Mouse (Mus musculus) kidney, postnatal 0 days (tissue): ENCODE measurements around the gene Epha3. TPM values are rescaled to one million over a fixed set of nuclear protein-coding genes. Genes with fewer than 3 reads are reported as not detected.

Source experiments
- ATAC-seq: fragments of 200-750 bp; cut with Nextera tagmentation; replicated peaks from 2 replicates; pipeline ENCODE4 v1.8.0; 2017; ENCODE audit warnings: low read depth, moderate number of reproducible peaks, moderate TSS enrichment, moderate library complexity; ENCODE audit not compliant: low FRiP score
- DNase-seq: peaks from one replicate; pipeline ENCODE4 v3.0.0-alpha.2; 2016; ENCODE audit warnings: low spot score
- H3K27ac ChIP-seq: fragments of 300-500 bp; sonication (generic); 2 replicates; pipeline ENCODE4 v1.5.1; 2014; ENCODE audit warnings: mild to moderate bottlenecking
- H3K27me3 ChIP-seq: fragments of 300-500 bp; sonication (generic); 2 replicates; pipeline ENCODE4 v1.6.1; 2014; ENCODE audit warnings: low read length, mixed read lengths; ENCODE audit not compliant: insufficient read depth
- H3K36me3 ChIP-seq: fragments of 300-500 bp; sonication (generic); 2 replicates; pipeline ENCODE4 v1.6.1; 2014; ENCODE audit warnings: low read length, mixed read lengths; ENCODE audit not compliant: insufficient read depth
- H3K4me1 ChIP-seq: fragments of 300-500 bp; sonication (generic); replicated peaks from 2 replicates; pipeline ENCODE4 v1.6.1; 2014; ENCODE audit warnings: antibody characterized with exemption, low read length, mixed read lengths; ENCODE audit not compliant: insufficient read depth
- H3K4me2 ChIP-seq: fragments of 300-500 bp; sonication (generic); 2 replicates; pipeline ENCODE4 v1.6.1; 2014; ENCODE audit warnings: mild to moderate bottlenecking, low read length, moderate library complexity, mixed read lengths
- H3K4me3 ChIP-seq: fragments of 300-500 bp; sonication (generic); replicated peaks from 2 replicates; pipeline ENCODE4 v1.5.1; 2014; ENCODE audit warnings: low read depth, low read length
- H3K9ac ChIP-seq: fragments of 300-500 bp; sonication (generic); 2 replicates; pipeline ENCODE4 v1.6.1; 2014; ENCODE audit warnings: low read depth, low read length
- H3K9me3 ChIP-seq: fragments of 300-500 bp; sonication (generic); replicated peaks from 2 replicates; pipeline ENCODE4 v1.6.1; 2016; ENCODE audit warnings: low read length, inconsistent platforms, mixed read lengths
- CTCF ChIP-seq: IDR thresholded peaks from 2 replicates; pipeline ENCODE4 v1.5.1; 2016; ENCODE audit warnings: antibody characterized with exemption, low read depth, mild to moderate bottlenecking, moderate library complexity
- WGBS: fragments of 180-500 bp; shearing (Covaris S2); extraction: QIAGEN DNeasy Blood & Tissue Kit; methylation state at CpG from one replicate; pipeline ENCODE4 v1.1.7; 2014; 5-methylcytosine and 5-hydroxymethylcytosine counted together
- polyA plus RNA-seq: library from polyadenylated mRNA; unstranded; fragments of >200 nt; fragmentation: Nextera tagmentation; extraction: Ambion mirVana; gene quantifications from 2 replicates; pipeline ENCODE4 v1.2.1, GENCODE M21; 2015

Epha3 gene
- polyA plus RNA-seq, 1 experiment from 2014 or later: 7.7 TPM

DNA sequence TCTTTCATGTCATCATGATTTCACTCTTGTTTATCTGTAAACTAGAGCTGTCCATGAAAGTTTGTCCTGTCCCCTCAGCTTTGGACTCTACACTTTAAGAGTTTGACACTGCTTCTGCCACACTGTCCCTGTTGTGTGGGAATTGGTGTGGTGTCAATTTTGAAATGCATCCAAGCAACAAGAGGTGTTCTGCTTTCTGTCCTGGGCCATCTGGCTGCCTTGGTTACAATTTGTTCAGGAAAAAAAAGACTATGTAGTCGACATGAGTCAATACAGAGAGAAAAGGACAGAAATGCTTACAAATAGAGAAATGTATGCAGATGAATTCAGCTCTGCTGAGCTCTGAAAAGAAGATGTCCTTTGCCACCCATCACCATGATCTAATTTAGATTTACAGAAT is 47.3 kb downstream of the Epha3 start:
- Histone ChIP-seq H3K9me3 (no peaks in the 10 kb centered on the region), H3K4me2 (no peak overlapping the region), H3K36me3 (no peaks in the 10 kb centered on the region), H3K4me3 (no peak overlapping the region), H3K27ac (no peak overlapping the region), H3K4me1 (no peaks in the 10 kb centered on the region), H3K9ac (no peak overlapping the region), H3K27me3 (no peaks in the 10 kb centered on the region)
- no peak for ATAC-seq
- no peak for DNase-seq
- TF ChIP-seq CTCF: no peak
- 47% methylated on average over 1 of the region's 1 CpGs for WGBS

DNA sequence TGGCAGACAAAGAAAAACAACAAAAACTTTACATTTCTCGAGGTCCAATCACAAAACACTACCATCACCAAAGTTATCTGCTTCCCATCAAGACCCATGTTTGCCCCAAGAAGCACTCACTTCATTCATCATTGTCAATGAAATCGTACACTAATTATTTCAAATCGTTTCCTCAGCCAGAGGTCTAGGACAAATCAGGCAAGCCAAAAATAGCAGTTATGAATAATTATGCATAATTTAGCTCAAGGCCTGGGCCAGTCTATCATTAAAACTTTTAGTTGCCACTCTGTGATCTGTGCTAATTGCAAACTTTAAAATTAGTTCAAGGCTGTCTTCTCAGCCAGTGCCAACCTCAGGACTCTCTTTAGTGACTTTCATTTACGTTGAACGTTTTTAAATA is 54.1 kb downstream of the Epha3 start:
- no peaks in the 10 kb centered on the region for H3K4me1 ChIP-seq
- no peak for TF ChIP-seq CTCF
- no peak overlapping the region for H3K4me2 ChIP-seq
- no peak overlapping the region for H3K4me3 ChIP-seq
- H3K9me3 ChIP-seq: no peaks in the 10 kb centered on the region
- no peaks in the 10 kb centered on the region for H3K27me3 ChIP-seq
- H3K9ac ChIP-seq: no peak overlapping the region
- no peak for ATAC-seq
- no peak for DNase-seq
- no peaks in the 10 kb centered on the region for H3K36me3 ChIP-seq
- 69% methylated on average over 5 of the region's 5 CpGs for WGBS
- no peak overlapping the region for H3K27ac ChIP-seq

DNA sequence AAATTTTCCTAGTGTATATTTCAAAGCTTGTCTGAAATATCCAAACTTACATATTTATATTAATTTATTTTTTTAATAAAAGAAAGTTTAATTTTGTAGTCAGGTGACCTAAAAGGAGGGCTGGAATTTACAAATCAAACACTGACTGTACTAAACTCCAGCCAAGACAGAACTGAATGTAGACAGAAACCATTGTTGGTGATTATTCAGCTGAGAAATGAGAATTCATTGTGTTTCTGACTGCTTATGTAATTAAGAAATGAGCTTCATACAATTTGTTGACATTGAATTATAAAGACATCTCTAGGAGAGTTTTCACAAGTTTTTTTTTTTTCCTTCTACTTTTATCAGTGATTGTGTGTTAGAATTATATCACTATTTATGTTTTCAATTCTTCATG is 55.0 kb downstream of the Epha3 start:
- DNase-seq: no peak
- TF ChIP-seq CTCF: no peak
- Histone ChIP-seq H3K27me3 (no peaks in the 10 kb centered on the region), H3K36me3 (no peaks in the 10 kb centered on the region), H3K4me2 (no peak overlapping the region), H3K4me1 (no peaks in the 10 kb centered on the region), H3K9ac (no peak overlapping the region), H3K9me3 (no peaks in the 10 kb centered on the region), H3K27ac (no peak overlapping the region), H3K4me3 (no peak overlapping the region)
- ATAC-seq: no peak

DNA sequence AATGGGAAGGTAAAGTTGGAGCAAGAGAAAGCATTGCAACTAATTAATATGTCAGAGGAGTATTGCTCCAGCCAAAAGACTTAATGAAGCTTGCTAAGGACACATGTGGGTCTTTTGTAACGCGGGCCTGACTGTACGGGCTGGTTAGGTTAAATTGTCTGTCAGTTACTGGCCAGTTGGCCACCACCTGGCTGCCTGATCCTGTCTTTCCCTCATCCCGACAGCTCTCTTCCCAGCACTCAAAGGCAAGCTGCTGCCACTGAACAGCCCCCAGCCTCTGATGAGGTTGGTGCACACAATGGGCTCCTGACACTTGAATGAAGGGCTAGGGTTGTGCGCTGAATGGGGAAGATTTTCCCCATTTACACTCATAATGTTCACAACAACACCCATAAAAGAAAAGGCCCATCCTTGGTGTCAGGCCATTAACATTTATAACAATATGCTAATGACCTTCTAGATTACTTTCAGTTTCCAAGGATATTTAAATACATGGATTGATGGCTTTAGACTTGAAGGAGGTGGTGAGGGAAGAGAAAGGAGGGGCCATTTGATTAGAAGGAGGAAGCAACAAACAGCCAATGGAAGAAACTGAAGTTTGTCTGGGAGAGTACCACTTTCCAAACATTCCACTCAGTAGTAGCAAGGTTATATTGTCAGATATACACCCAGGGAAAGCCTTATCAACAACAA is 57.4 kb downstream of the Epha3 start:
- H3K4me2 ChIP-seq: no peak overlapping the region
- H3K4me3 ChIP-seq: no peak overlapping the region
- H3K27me3 ChIP-seq: no peaks in the 10 kb centered on the region
- no peaks in the 10 kb centered on the region for H3K36me3 ChIP-seq
- ATAC-seq (no peak), DNase-seq (no peak)
- TF ChIP-seq CTCF: no peak
- no peak overlapping the region for H3K27ac ChIP-seq
- 57% methylated on average over 5 of the region's 5 CpGs for WGBS
- H3K4me1 ChIP-seq: no peaks in the 10 kb centered on the region
- no peak overlapping the region for H3K9ac ChIP-seq
- H3K9me3 ChIP-seq: no peaks in the 10 kb centered on the region

DNA sequence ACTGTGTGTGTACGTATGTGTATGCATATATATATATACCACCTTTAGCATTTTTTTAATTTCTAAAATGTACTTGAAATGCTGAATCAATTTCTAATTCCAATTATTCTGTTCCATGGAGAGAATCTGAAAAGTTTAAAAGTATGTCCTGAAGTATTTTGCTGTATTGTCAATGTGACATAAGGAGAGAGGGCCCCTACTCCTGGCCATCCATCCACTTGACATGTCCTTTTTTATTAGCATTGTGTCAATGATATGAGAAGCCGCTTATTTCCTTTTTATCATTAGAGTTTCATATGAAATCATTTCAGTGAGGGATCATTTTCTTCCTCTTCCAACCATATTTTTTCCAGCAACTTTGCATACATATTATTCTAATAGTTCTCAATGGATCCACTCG is 58.0 kb downstream of the Epha3 start:
- Histone ChIP-seq H3K36me3 (no peaks in the 10 kb centered on the region), H3K27me3 (no peaks in the 10 kb centered on the region), H3K9me3 (no peaks in the 10 kb centered on the region), H3K4me1 (no peaks in the 10 kb centered on the region), H3K27ac (no peak overlapping the region), H3K4me3 (no peak overlapping the region), H3K9ac (no peak overlapping the region), H3K4me2 (no peak overlapping the region)
- TF ChIP-seq CTCF: no peak
- no peak for DNase-seq
- no peak for ATAC-seq
- WGBS: 92% methylated on average over 3 of the region's 3 CpGs

DNA sequence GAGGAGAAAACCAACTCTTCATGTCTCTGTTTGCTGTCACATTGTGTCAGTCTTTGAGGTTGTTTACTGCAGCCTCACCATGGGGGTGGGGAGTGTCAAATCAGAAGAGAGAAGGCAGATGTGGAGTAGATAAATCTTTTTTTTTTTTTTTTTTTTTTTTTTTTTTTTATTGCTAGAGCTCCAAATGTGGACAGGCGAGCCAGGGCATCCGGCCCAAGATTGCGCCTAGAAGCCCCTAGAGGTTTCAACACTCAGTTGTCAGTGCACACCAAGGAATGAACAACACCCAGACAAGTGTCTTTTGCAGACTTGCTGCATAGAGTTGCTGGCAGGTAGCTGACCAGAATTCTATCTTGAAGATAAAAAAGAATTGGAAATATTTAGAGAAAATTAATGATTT is 62.5 kb downstream of the Epha3 start:
- Histone ChIP-seq H3K4me2 (no peak overlapping the region), H3K9ac (no peak overlapping the region), H3K4me1 (no peaks in the 10 kb centered on the region), H3K27ac (no peak overlapping the region), H3K4me3 (no peak overlapping the region), H3K27me3 (no peaks in the 10 kb centered on the region), H3K9me3 (no peaks in the 10 kb centered on the region), H3K36me3 (no peaks in the 10 kb centered on the region)
- TF ChIP-seq CTCF: no peak
- DNase-seq (no peak), ATAC-seq (no peak)
- WGBS: 78% methylated on average over 3 of the region's 3 CpGs

DNA sequence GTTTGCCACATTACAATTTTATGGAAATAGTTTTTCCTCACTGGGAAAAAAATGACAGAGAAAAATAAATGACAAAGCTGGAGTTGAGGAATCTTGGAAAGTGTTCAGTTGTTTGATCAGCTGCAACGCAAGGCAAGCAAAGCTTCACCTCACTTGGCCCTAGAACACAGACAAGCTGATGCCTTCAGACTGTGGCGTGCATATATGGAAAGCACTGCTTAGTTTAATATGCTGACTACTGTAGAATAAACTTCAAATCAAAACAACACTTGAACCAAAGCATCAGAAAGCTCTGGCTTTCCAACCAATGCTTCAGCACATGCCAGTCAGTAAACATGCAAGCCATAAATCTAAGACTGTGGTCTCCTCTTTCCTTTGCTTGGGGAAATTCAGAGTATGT is 65.6 kb downstream of the Epha3 start:
- ATAC-seq: no peak
- no peaks in the 10 kb centered on the region for H3K4me1 ChIP-seq

More for the DNA sequence above, 65.6 kb downstream of the Epha3 start:
- WGBS: 57% methylated on average over 2 of the region's 2 CpGs
- DNase-seq: no peak
- Histone ChIP-seq H3K9me3 (no peaks in the 10 kb centered on the region), H3K27me3 (no peaks in the 10 kb centered on the region), H3K9ac (no peak overlapping the region), H3K27ac (no peak overlapping the region), H3K4me2 (no peak overlapping the region), H3K4me3 (no peak overlapping the region), H3K36me3 (no peaks in the 10 kb centered on the region)
- TF ChIP-seq CTCF: no peak
